Mouse (Mus musculus): ENCODE results near the gene Rnf40. TPM values are rescaled to one million over a fixed set of nuclear protein-coding genes. Genes with fewer than 3 reads are reported as not detected.
"Not testable (repeated sequence)": the region's sequence is repeated elsewhere in the genome, so short reads cannot be mapped to it uniquely, and the experiment has no call there.

Gene Rnf40
- polyA plus RNA-seq, 1 experiment from 2014 or later = 12.4 TPM

DNA sequence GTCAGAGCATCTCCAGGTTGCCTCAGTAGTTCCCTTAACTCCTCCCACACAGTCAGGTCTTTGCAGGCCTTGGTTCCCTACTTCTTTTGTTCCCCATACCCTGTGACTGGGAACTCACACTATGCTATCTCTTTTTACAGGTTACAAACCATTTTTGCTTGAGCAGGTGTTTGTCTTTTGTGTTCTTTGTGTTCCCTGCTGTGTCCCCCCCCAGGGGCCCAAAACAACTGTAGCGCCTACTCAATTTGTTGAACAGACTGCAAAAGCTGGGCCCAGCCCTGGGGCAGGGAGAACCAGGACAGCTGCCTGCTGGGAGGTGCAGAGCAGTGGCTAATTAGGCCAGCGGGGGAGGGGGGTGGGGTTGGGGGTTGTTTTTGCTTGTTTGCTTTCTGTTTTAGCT, 29.4 kb downstream of the Rnf40 start:
- H3K9ac ChIP-seq (replicated peaks) = no peak overlapping the region
- ATAC-seq = no peak
- no peaks in the 10 kb centered on the region for H3K27me3 ChIP-seq (ENCODE audit: insufficient read depth, low read length)
- H3K36me3 ChIP-seq (replicated peaks; ENCODE audit: insufficient read depth, low read length) = no peaks in the 10 kb centered on the region
- no peak for TF ChIP-seq CTCF (IDR thresholded peaks at IDR 0.05; ENCODE audit: low read depth)
- TF ChIP-seq EP300 (IDR thresholded peaks at IDR 0.05; ENCODE audit: low read depth) = no peak
- DNase-seq = no peak
- no peaks in the 10 kb centered on the region for H3K9me3 ChIP-seq (ENCODE audit: low read length)
- H3K4me3 ChIP-seq (ENCODE audit: low read depth, low read length) = no peak overlapping the region
- WGBS (ENCODE audit: insufficient replicate concordance) = 91% methylated on average over 2 of the region's 2 CpGs
- H3K27ac ChIP-seq (ENCODE audit: low read depth) = no peak overlapping the region
- H3K4me1 ChIP-seq (ENCODE audit: insufficient read depth) = peaks cover 10% of the 10 kb centered on the region
- H3K4me2 ChIP-seq (ENCODE audit: low read depth, low read length) = no peak overlapping the region

DNA sequence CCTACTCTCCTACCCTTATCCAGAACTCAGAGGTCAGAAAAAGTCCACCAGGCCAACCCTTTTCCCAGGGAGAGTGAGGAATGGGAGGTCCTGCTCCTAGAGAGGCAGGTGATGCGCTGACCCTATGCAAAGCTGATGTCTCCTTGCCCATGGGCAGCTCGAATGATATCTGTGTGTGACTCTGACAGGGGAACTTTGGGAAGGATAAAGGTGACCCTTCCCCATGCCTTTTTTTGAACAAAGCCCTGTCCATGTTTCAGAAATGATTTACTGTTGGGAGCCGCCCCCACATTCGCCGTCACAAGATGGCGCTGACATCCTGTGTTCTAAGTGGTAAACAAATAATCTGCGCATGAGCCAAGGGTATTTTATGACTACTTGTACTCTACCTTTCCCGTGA, 29.8 kb downstream of the Rnf40 start:
- not testable (repeated sequence) for H3K4me3 ChIP-seq (ENCODE audit: low read depth, low read length); H3K9ac ChIP-seq (replicated peaks)
- WGBS (ENCODE audit: insufficient replicate concordance) = 88% methylated on average over 6 of the region's 8 CpGs

DNA sequence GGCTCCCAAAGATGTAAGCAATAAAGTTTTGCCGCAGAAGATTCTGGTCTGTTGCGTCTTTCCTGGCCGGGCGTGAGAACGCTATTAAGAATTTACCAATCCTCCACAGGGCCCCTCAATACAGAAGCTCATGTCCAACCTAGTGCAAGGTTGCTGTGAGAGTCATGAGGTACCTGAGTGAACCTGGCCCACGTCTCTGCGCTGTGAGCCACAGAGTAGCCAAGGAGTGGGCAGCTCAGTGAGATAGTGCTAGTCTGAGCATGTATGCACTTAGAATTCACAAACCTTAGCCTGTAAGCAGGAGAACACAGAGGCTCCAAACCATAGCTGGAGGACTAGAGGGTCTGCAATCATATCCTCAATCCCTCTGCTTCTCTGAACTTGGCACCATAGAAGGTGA, 37.5 kb downstream of the Rnf40 start:
- Histone ChIP-seq H3K4me3 (ENCODE audit: low read depth, low read length) (peak overlapping the region; percentile 20), H3K9ac (replicated peaks) (no peak overlapping the region), H3K9me3 (ENCODE audit: low read length) (no peaks in the 10 kb centered on the region), H3K27ac (ENCODE audit: low read depth) (peak overlapping the region; percentile 44; the same call in 1 of the 2 replicates), H3K36me3 (replicated peaks; ENCODE audit: insufficient read depth, low read length) (no peaks in the 10 kb centered on the region), H3K4me1 (ENCODE audit: insufficient read depth) (peaks cover 12% of the 10 kb centered on the region), H3K27me3 (ENCODE audit: insufficient read depth, low read length) (no peaks in the 10 kb centered on the region), H3K4me2 (ENCODE audit: low read depth, low read length) (peak overlapping the region; percentile 53)
- no peak for TF ChIP-seq CTCF (IDR thresholded peaks at IDR 0.05; ENCODE audit: low read depth)
- TF ChIP-seq EP300 (IDR thresholded peaks at IDR 0.05; ENCODE audit: low read depth) = no peak
- ATAC-seq (peak; percentile 38), DNase-seq (no peak)
- WGBS (ENCODE audit: insufficient replicate concordance) = 93% methylated on average over 7 of the region's 7 CpGs

More for the DNA sequence above, 29.8 kb downstream of the Rnf40 start:
- ATAC-seq; DNase-seq; H3K9me3 ChIP-seq (ENCODE audit: low read length); H3K27me3 ChIP-seq (ENCODE audit: insufficient read depth, low read length); H3K4me2 ChIP-seq (ENCODE audit: low read depth, low read length); H3K36me3 ChIP-seq (replicated peaks; ENCODE audit: insufficient read depth, low read length); H3K4me1 ChIP-seq (ENCODE audit: insufficient read depth); H3K27ac ChIP-seq (ENCODE audit: low read depth): not testable (repeated sequence)

DNA sequence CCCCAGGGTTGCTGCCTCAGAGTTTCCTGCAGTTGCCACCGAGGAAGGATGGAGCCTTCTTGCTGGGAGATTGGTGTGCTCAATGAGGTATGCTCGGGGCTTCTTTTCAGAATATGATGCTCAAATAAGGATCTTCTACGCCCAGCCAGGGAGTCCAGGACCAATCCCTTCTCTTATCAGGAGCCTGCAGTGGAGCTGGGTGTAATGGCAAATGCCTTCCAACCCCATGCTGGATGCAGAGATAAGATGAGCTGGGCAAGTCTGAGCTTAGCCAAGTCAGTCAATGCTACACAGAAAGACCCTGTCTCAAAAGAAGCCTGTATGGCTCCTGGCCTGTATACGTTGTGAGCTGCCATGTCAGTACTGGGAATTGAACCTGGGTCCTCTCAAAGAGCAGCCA, 37.9 kb downstream of the Rnf40 start:
- H3K36me3 ChIP-seq (replicated peaks; ENCODE audit: insufficient read depth, low read length) = no peaks in the 10 kb centered on the region
- peaks cover 12% of the 10 kb centered on the region for H3K4me1 ChIP-seq (ENCODE audit: insufficient read depth)
- WGBS (ENCODE audit: insufficient replicate concordance) = 57% methylated on average over 4 of the region's 4 CpGs
- H3K9me3 ChIP-seq (ENCODE audit: low read length) = no peaks in the 10 kb centered on the region
- peak; percentile 95 for TF ChIP-seq EP300 (IDR thresholded peaks at IDR 0.05; ENCODE audit: low read depth)
- TF ChIP-seq CTCF (IDR thresholded peaks at IDR 0.05; ENCODE audit: low read depth) = no peak
- peak overlapping the region; percentile 53 for H3K4me2 ChIP-seq (ENCODE audit: low read depth, low read length)
- DNase-seq = peak; percentile 44
- H3K4me3 ChIP-seq (ENCODE audit: low read depth, low read length) = peak overlapping the region; percentile 20
- no peak overlapping the region for H3K9ac ChIP-seq (replicated peaks)
- peak; percentile 100 for ATAC-seq
- H3K27ac ChIP-seq (ENCODE audit: low read depth) = peak overlapping the region; percentile 44; the same call in 1 of the 2 replicates
- H3K27me3 ChIP-seq (ENCODE audit: insufficient read depth, low read length) = no peaks in the 10 kb centered on the region

DNA sequence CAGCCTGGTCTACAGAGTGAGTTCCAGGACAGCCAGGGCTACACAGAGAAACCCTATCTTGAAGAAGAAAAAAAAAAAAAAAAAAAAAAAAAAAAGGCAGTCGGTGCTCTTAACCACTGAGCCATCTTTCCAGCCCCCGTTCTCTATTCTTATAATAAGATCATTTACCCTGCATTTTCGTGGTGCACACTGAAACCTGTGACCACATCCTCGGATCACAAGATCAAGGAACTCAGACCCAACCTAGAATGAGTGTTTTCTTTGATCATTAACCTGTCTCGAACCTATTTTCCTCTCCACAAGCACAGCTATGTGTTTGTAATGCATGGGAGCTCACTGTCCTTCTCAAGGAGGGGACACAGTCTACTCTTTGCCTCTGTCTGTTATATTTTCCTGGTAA, 40.1 kb downstream of the Rnf40 start:
- Histone ChIP-seq H3K27ac (ENCODE audit: low read depth) (no peak overlapping the region), H3K9me3 (ENCODE audit: low read length) (no peaks in the 10 kb centered on the region), H3K9ac (replicated peaks) (no peak overlapping the region), H3K36me3 (replicated peaks; ENCODE audit: insufficient read depth, low read length) (no peaks in the 10 kb centered on the region), H3K4me3 (ENCODE audit: low read depth, low read length) (no peak overlapping the region), H3K4me2 (ENCODE audit: low read depth, low read length) (no peak overlapping the region), H3K27me3 (ENCODE audit: insufficient read depth, low read length) (no peaks in the 10 kb centered on the region), H3K4me1 (ENCODE audit: insufficient read depth) (peaks cover 12% of the 10 kb centered on the region)
- no peak for TF ChIP-seq CTCF (IDR thresholded peaks at IDR 0.05; ENCODE audit: low read depth)
- no peak for TF ChIP-seq EP300 (IDR thresholded peaks at IDR 0.05; ENCODE audit: low read depth)
- ATAC-seq (no peak), DNase-seq (no peak)
- 76% methylated on average over 4 of the region's 5 CpGs for WGBS (ENCODE audit: insufficient replicate concordance)

DNA sequence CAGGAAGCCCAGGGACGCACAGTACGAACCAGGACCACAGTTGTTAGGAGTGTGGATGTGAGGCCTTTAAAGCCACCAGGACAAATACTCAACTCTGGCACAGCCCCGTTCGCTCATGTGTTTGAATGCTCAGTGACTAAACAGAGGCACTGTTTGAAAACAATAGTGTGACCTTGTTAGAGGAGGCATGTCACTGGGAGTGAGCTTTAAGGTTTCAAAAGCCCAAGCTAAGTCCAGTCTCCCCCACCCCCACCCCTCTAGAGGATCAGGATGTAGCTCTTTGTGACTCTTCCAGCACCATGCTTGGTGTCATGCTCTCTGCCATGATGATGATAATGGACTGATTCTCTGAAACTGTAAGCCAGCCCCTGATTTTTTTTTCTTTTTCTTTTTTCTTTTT, 42.8 kb downstream of the Rnf40 start:
- no peaks in the 10 kb centered on the region for H3K36me3 ChIP-seq (replicated peaks; ENCODE audit: insufficient read depth, low read length)
- H3K9me3 ChIP-seq (ENCODE audit: low read length) = no peaks in the 10 kb centered on the region
- WGBS (ENCODE audit: insufficient replicate concordance) = 84% methylated on average over 4 of the region's 4 CpGs
- H3K4me1 ChIP-seq (ENCODE audit: insufficient read depth) = peaks cover 8% of the 10 kb centered on the region
- peaks cover 7% of the 10 kb centered on the region; the same call in 1 of the 2 replicates for H3K27me3 ChIP-seq (ENCODE audit: insufficient read depth, low read length)
- no peak for ATAC-seq
- no peak for DNase-seq
- H3K4me2 ChIP-seq (ENCODE audit: low read depth, low read length) = no peak overlapping the region
- no peak overlapping the region for H3K27ac ChIP-seq (ENCODE audit: low read depth)
- TF ChIP-seq EP300 (IDR thresholded peaks at IDR 0.05; ENCODE audit: low read depth) (no peak), CTCF (IDR thresholded peaks at IDR 0.05; ENCODE audit: low read depth) (no peak)
- H3K4me3 ChIP-seq (ENCODE audit: low read depth, low read length) = no peak overlapping the region
- no peak overlapping the region for H3K9ac ChIP-seq (replicated peaks)

DNA sequence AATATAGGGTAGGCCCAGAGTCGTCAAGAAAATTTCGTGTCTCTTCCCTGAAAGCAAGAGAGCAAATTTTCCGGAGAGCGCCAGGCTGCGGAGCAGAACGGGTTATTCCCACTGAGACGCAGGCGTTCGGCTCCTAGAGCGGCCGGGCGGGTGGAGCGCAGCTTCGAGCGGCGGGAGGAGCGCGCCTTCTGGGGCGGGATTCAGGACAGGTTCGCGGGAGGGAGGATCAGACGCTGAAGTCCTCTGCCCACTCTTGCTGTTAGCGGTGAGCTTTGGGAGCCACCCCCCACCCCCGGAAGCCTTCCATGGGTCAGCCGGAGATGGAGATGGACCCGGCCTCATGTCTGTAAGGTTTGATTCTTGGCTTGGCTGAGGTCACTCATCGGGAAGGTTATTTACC, 48.4 kb downstream of the Rnf40 start:
- Histone ChIP-seq H3K4me3 (ENCODE audit: low read depth, low read length) (peak overlapping the region; percentile 44), H3K9ac (replicated peaks) (peak overlapping the region; percentile 40; the same call in 1 of the 2 replicates), H3K4me1 (ENCODE audit: insufficient read depth) (no peaks in the 10 kb centered on the region), H3K4me2 (ENCODE audit: low read depth, low read length) (peak overlapping the region; percentile 68), H3K36me3 (replicated peaks; ENCODE audit: insufficient read depth, low read length) (no peaks in the 10 kb centered on the region), H3K9me3 (ENCODE audit: low read length) (no peaks in the 10 kb centered on the region), H3K27me3 (ENCODE audit: insufficient read depth, low read length) (peaks cover 15% of the 10 kb centered on the region; the same call in 1 of the 2 replicates), H3K27ac (ENCODE audit: low read depth) (no peak overlapping the region)
- ATAC-seq (peak; percentile 85), DNase-seq (peak; percentile 78)
- 4% methylated on average over 27 of the region's 27 CpGs for WGBS (ENCODE audit: insufficient replicate concordance)
- no peak for TF ChIP-seq EP300 (IDR thresholded peaks at IDR 0.05; ENCODE audit: low read depth)
- TF ChIP-seq CTCF (IDR thresholded peaks at IDR 0.05; ENCODE audit: low read depth) = no peak

Measured in liver, postnatal 0 days (tissue).